Mouse (Mus musculus) layer of hippocampus, postnatal 36 days (tissue): ENCODE data around the gene Unc45a. TPM values are rescaled to one million over a fixed set of nuclear protein-coding genes. Genes with fewer than 3 reads are reported as not detected.

ENCODE experiments used
- DNase-seq, 2 experiments: peaks; one replicate each; pipeline ENCODE4 v3.0.0; 2022
- total RNA-seq, 2 experiments: library from RNA; stranded (reverse); gene quantifications; 2 replicates each; pipeline ENCODE4 v1.2.3; 2021

Unc45a gene
- total RNA-seq: 10 to 100 TPM; 38.1 to 39.5 TPM

- peak; percentile 51 to 57 for DNase-seq
These were observed at the start of gene Unc45a for GRCm38 (mm10) chr7:80340793-80341192. Gene Unc45a (minus strand): TSS chr7:80341005.

DNA sequence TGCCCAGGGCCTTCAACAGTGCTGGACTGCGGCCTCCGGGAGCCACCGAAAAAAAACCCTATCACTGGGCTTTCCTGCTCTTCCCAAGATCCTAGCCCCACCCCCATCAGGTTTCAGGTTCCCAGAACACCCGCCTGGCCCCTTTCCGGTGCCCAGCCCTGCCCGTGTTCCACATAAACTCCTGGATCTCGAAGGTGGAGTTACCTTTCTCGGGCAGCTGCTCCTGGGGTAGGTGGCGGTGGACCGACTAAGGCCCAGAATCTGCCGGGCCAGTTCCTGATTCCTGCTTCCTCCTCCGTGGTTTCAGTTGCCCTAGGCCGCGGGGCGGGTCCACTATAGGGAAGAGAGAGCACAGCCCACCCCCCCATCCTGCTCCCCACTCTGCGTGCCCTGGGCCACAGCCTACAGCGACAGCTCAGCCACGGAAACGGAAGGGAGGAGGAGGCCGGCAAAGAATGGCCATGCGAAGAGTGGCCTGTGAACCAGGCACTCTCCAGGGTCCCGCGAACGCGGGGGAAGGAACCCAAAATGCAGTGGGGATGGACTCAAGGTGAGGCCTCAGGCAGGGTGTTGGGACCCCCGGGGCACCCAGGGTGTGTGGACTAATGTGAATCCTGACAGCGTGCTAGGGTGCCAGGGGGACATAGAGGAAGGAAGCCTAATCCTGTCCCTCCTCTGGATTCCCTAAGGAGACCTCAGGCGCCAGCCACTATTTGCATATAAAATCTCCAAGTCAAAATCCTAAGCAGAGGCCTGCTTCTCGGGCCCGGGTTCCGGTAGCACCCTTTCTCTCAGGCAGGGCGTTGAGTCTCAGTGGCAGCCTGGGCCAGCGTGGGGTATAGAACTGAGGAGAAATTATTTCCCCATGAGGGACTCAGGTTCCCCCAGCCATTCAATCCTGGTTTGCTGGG is 47.1 kb upstream of the Unc45a start, which contains the start of gene Fes:
TSS of gene Fes (minus strand) at position 314 of the 911 bp plus-strand sequence.
- DNase-seq: no peak

- DNase-seq: no peak
These were observed 46.3 kb upstream of the Unc45a start for GRCm38 (mm10) chr7:80387033-80387632.

GRCm38 (mm10) chr7:80386235-80386930 is 45.6 kb upstream of the Unc45a start:
- peak; percentile 84 to 85 for DNase-seq

- no peak for DNase-seq
These were observed 42.1 kb upstream of the Unc45a start for GRCm38 (mm10) chr7:80382919-80383318.

DNA sequence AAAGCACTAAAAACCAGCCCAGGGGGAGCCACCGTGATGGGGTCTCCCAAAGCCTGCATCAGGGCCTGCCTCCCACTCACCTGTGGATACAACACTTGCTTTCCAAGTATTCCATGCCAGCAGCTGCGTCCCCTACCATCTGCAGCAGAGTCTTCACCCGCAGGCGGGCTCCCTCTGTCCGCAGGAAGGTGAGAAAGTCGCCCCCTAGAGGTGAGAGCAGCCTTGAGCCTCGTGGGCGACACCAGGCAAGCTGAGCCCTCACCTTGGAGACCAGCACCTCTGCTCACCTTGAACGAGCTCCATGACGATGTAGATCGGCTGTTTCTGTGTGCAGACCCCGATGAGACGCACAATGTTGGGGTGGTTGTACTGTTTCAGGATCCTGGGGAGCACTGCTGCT is 38.7 kb upstream of the Unc45a start:
- no peak for DNase-seq

DNA sequence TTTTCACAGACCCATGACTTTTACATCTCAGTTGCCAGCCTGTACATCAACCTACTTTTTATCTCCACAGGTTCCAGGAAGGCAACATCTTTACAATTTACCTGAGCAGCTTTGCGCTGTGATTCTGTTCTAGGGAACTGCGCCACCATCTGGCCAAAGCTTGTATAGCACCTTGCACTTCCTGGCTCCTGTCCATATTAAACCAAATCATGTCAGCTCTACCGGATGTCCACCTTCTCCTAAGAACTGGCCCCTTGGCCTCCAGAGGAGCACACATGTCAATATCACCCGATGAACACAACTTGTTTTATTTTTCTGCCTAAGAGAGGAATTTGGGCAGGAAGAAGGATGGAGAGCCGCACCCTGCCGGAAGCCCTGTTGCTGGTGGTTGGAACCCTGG is 36.7 kb upstream of the Unc45a start:
- no peak for DNase-seq

- no peak for DNase-seq
These were observed 35.4 kb upstream of the Unc45a start for GRCm38 (mm10) chr7:80376192-80376591.

DNA sequence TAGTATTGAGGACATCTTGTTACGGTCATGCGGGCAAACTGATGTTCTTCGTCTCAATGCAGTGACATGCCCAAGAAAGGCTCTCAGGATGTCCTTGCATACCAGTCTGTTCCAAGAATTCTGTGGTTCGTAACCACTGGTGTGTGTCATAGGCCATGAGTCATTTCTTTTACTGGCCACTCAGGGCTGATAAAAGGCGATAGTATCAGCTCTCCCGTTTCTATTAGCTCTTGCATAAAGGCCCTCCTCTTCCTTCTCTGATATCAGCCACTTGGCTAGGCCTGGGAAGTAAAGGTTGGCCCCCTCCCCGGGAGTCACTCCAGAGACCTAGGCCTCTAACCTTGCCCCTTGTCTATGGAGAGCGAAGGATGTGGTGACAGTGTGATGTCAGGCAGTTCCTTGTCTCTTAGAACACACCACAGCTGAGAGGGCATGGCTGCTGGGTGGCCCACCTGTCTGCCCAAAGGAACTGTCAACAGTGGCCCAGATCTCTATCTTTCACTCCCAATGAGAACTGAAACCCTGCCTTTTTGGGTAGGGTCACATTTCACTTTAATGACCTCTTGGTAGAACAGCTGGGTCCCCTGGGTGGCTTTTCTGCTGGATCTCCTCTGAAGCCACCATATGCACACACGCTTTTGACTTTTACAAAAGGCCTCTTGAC is 34.7 kb upstream of the Unc45a start:
- no peak for DNase-seq

GRCm38 (mm10) chr7:80374733-80375132 is 33.9 kb upstream of the Unc45a start:
- no peak for DNase-seq

DNA sequence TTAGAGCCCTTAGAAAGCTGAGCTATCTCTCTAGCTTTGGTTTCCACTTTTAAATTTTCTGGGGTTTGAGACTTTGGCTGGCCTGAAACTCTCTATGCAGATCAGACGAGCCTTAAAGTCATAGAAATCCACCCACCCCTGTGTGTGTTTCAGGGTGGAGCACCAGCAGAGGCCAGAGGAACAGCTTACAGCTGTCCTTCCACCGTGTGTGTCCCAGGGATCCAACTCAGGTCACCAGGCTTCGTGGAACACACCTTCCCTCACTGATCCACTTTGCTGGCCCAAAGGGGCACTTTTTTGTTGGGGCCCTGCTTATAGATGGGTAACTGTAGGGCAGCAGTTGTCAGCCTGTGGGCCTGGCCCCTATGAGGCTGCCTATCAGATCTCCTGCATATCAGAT is 33.5 kb upstream of the Unc45a start:
- no peak for DNase-seq

DNA sequence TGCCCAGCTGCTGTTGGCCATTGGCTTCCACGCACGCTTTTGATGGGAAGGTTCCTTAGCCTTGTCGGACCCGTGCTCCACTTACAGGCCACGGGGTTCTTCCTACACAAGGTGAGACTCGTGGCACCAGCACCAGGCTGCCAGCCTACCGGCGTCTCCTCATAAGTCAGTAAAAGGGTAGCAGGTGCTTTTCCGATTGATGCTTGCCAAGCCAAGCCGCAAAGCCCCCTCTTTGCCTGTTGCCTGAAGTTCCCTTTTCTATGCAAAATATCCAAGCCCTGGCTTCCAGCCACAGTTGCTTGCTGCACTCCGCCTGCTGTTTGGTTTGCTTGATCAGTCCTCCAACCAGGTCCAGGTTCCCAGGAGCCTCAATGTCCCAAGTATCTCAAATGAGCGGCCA is 33.0 kb upstream of the Unc45a start:
- DNase-seq: no peak

DNA sequence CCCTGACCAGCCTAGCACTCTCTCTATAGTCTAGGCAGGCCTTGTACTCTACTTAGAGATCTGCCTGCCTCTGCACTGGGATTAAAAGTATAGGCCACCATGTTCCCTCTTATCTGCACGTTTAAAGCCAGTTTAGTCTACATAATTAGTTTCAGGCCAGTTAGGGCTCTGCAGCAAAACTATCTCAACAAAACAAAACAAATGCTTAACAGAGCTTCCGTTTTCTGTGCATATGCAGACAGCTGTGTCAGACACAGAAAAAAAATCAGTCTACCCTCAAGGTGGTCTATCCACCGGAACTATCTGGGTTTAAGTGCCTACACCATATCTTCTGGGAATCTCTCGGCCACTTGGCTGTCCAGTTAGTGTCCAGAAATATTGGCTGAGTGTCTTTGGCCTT is 32.5 kb upstream of the Unc45a start:
- DNase-seq: no peak

- DNase-seq: no peak
These were observed 31.9 kb upstream of the Unc45a start for GRCm38 (mm10) chr7:80372667-80373066.

DNA sequence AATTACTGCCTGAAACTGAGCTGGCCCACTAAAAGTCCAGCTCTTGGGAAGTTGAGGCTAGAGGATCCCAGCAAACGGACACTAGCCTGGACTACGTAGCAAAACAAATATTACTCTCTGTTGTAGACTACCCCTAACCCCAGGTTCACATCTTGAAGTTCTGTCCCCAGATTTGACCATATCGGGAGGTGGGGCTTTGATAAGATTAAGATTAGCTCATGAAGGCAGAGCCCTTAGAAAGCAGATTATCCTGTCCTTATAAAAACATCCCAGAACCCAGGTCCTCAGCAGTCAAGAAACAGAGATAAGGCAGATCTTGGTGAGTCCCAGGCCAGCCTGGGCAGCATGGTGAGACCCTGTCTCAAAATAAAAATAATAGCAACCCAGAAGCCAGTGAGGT is 31.4 kb upstream of the Unc45a start:
- no peak for DNase-seq

GRCm38 (mm10) chr7:80371041-80371751 is 30.4 kb upstream of the Unc45a start, which contains the start of gene Man2a2:
Gene Man2a2 (minus strand): TSS chr7:80371375.
- peak; percentile 83 to 84 for DNase-seq

DNA sequence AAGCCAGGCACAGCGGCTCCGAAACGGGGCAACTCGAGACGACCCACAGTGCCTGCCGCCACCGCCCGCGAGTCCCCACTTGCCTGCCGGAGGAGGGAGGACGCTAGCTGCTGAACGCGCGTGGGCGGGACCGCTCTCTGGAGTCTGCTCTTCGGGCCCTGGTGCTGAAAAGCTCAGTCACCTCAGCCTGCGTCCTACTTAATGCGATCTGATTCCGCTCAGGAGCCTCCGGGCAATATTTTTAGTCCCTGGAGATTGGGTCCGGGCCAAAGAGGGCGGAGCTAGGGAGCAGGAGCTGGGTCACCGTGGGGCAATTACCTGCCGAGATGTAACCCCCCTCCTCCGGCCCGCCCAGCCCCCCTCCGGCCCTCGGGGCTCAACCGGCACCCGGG is 29.8 kb upstream of the Unc45a start:
- peak; percentile 77 to 84 for DNase-seq

GRCm38 (mm10) chr7:80369967-80370431 is 29.2 kb upstream of the Unc45a start:
- DNase-seq: no peak

DNA sequence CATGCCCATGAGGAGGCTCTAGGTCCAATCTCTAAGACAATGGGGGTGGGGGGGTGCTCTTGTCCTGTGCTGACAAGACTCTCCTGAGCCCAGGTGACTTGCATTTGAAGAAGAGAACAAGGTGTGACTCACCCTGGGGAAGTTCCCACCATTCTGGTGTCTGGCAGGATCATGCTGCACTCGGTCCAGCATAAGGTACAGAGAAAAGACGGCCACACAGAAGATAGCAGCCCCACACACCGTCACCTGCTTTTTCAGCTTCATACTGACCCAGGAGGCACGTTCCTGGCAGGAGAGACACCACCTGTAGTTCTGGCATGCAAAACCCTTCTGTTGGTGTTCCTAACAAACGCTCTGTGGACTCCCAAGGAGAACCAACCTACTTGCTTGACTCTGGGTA is 28.7 kb upstream of the Unc45a start:
- no peak for DNase-seq

DNA sequence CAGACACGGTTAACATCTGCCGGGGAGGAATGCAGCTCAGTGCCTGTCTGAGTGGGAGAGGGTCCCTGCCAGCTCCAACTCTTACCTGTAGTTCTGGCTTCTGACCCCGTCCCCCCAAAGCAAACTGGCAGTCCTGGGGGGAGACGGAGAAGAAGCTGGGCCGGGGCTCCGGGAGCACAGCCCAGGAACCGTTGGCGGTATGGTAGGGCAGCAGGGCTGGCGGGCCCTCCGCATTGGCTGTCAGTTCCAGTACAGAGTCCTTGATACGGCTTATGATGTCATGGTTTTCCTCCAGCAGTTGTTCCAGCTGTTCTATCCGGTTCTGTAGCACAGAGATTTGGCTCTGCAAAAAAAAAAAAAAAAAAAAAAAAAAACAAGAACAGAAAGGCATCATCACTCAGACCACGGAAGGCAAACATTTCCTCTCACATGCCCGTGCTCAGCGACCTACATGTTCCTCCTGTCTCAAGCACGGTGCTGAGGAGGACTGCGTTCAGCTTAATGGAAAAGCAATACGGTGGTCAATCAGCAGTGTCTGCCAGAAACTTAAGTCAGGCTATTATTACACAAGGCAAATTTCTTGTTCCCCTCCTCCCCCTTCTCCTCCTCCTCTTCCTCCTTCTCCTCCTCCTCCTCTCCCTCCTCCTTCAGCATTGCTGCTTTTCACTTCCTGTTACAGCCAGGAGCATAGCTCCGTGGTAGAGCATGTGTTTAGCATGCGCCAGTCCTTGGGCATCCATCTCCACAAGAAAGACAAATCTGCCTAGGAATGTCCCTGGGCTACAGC is 28.0 kb upstream of the Unc45a start:
- no peak for DNase-seq

- DNase-seq: no peak
These were observed 27.2 kb upstream of the Unc45a start for GRCm38 (mm10) chr7:80368009-80368408.
